Mouse (Mus musculus) heart, postnatal 0 days (tissue): ENCODE data around the gene Mettl21e. TPM values are rescaled to one million over a fixed set of nuclear protein-coding genes. Genes with fewer than 3 reads are reported as not detected.
A peak's percentile ranks its signal among the peaks of the same experiment; 100 is the strongest.

Experiments
- ATAC-seq: fragments of 200-750 bp; cut with Nextera tagmentation; 2 replicates; pipeline ENCODE4 v1.8.0; 2017; ENCODE audit warnings: low read depth, moderate number of reproducible peaks, moderate library complexity; ENCODE audit not compliant: insufficient read depth
- DNase-seq: peaks from one replicate; pipeline ENCODE4 v3.0.0-alpha.2; 2016; ENCODE audit warnings: low spot score
- H3K27ac ChIP-seq: fragments of 300-500 bp; sonication (generic); 2 replicates; pipeline ENCODE4 v1.5.1; 2014; ENCODE audit warnings: low read depth, mild to moderate bottlenecking
- H3K27me3 ChIP-seq: fragments of 300-500 bp; sonication (generic); 2 replicates; pipeline ENCODE4 v1.6.1; 2014; ENCODE audit warnings: low read length, mixed read lengths; ENCODE audit not compliant: control insufficient read depth, insufficient read depth
- H3K36me3 ChIP-seq: fragments of 300-500 bp; sonication (generic); replicated peaks from 2 replicates; pipeline ENCODE4 v1.6.1; 2014; ENCODE audit warnings: low read length, mixed read lengths; ENCODE audit not compliant: control insufficient read depth, insufficient read depth
- H3K4me1 ChIP-seq: fragments of 300-500 bp; sonication (generic); 2 replicates; pipeline ENCODE4 v1.6.1; 2014; ENCODE audit warnings: antibody characterized with exemption; ENCODE audit not compliant: control insufficient read depth, insufficient read depth
- H3K4me2 ChIP-seq: fragments of 300-500 bp; sonication (generic); 2 replicates; pipeline ENCODE4 v1.6.1; 2014; ENCODE audit warnings: low read depth, mild to moderate bottlenecking, low read length, moderate library complexity
- H3K4me3 ChIP-seq: fragments of 300-500 bp; sonication (generic); 2 replicates; pipeline ENCODE4 v1.5.1; 2014; ENCODE audit warnings: low read depth, low read length
- H3K9ac ChIP-seq: fragments of 300-500 bp; sonication (generic); replicated peaks from 2 replicates; pipeline ENCODE4 v1.6.1; 2014; ENCODE audit warnings: low read depth, low read length, mixed read lengths
- H3K9me3 ChIP-seq: fragments of 300-500 bp; sonication (generic); replicated peaks from 2 replicates; pipeline ENCODE4 v1.6.1; 2016; ENCODE audit warnings: low read length; ENCODE audit not compliant: control insufficient read depth
- CTCF ChIP-seq: IDR thresholded peaks from 2 replicates; pipeline ENCODE4 v1.5.1; 2016; ENCODE audit warnings: antibody characterized with exemption, control low read depth, low read depth
- EP300 ChIP-seq: IDR thresholded peaks from 2 replicates; pipeline ENCODE4 v1.6.1; 2016; ENCODE audit warnings: antibody characterized with exemption, low read depth
- WGBS: fragments of 180-500 bp; shearing (Covaris S2); extraction: QIAGEN DNeasy Blood & Tissue Kit; methylation state at CpG from one replicate; pipeline ENCODE4 v1.1.7; 2014; 5-methylcytosine and 5-hydroxymethylcytosine counted together
- polyA plus RNA-seq: library from polyadenylated mRNA; unstranded; fragments of >200 nt; fragmentation: Nextera tagmentation; extraction: Ambion mirVana; gene quantifications from 2 replicates; pipeline ENCODE4 v1.2.1, GENCODE M21; 2015
- total RNA-seq: library from RNA; depleted of rRNA; stranded (reverse); fragments of >200 nt; gene quantifications from 2 replicates; pipeline ENCODE4 v1.2.3, GENCODE M21; 2014; ENCODE audit warnings: low replicate concordance; rRNA removed

The Mettl21e gene
- total and polyA plus RNA-seq, 2 experiments from 2014 or later = 0.05 TPM; not detected in 1

DNA sequence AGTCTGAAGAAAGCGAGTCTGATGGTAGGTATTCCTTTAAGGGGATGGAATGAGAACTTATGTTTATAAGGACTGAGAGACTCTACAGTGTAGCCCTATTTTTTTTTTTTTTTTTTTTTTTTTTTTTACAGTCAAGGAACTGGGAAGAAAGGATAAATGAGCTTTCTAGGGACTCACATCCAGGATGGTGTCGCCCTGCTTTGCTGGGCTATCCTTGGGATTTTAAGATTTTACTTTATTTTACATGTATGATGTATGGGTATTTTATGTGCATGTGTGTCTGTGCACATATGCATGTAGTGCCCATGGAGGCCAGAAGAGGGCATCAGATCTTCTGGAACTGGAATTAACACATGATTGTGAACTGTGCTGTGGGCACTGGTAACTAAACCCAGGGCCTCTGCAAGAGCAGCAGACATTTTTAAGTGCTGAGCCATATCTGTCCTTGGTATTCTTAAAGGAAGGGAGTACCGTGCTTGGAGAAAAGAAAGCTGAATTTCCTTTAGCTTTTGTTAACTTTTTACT lies 50.8 kb downstream of the Mettl21e start:
- H3K4me1 ChIP-seq = no peaks in the 10 kb centered on the region
- peaks cover 73% of the 10 kb centered on the region for H3K36me3 ChIP-seq
- no peak overlapping the region for H3K4me3 ChIP-seq
- peaks cover 9% of the 10 kb centered on the region; the same call in 1 of the 2 replicates for H3K9me3 ChIP-seq
- 97% methylated on average over 3 of the region's 3 CpGs for WGBS
- TF ChIP-seq CTCF = no peak
- no peak for TF ChIP-seq EP300
- H3K9ac ChIP-seq = no peak overlapping the region
- no peak overlapping the region for H3K4me2 ChIP-seq
- DNase-seq = no peak
- H3K27ac ChIP-seq = no peak overlapping the region
- ATAC-seq = no peak
- no peaks in the 10 kb centered on the region for H3K27me3 ChIP-seq

GRCm38 (mm10) chr1:44162389-44162788 lies 56.4 kb downstream of the Mettl21e start:
- Histone ChIP-seq H3K4me2 (no peak overlapping the region), H3K4me1 (no peaks in the 10 kb centered on the region), H3K27me3 (no peaks in the 10 kb centered on the region), H3K36me3 (peaks cover 84% of the 10 kb centered on the region), H3K27ac (no peak overlapping the region), H3K4me3 (no peak overlapping the region), H3K9ac (no peak overlapping the region), H3K9me3 (no peaks in the 10 kb centered on the region)
- DNase-seq (no peak), ATAC-seq (no peak)
- WGBS = 77% methylated on average over 5 of the region's 5 CpGs
- TF ChIP-seq EP300 (no peak), CTCF (no peak)

GRCm38 (mm10) chr1:44161818-44162217 lies 56.9 kb downstream of the Mettl21e start:
- Histone ChIP-seq H3K36me3 (peaks cover 78% of the 10 kb centered on the region), H3K4me3 (no peak overlapping the region), H3K27me3 (no peaks in the 10 kb centered on the region), H3K4me1 (no peaks in the 10 kb centered on the region), H3K9ac (no peak overlapping the region), H3K27ac (no peak overlapping the region), H3K4me2 (no peak overlapping the region), H3K9me3 (no peaks in the 10 kb centered on the region)
- no peak for ATAC-seq
- no peak for DNase-seq
- TF ChIP-seq EP300 (no peak), CTCF (no peak)
- 91% methylated on average over 6 of the region's 6 CpGs for WGBS

GRCm38 (mm10) chr1:44158317-44158716 lies 60.4 kb downstream of the Mettl21e start:
- TF ChIP-seq EP300 (no peak), CTCF (no peak)
- WGBS = 87% methylated on average over 6 of the region's 6 CpGs
- no peak overlapping the region for H3K4me3 ChIP-seq
- H3K36me3 ChIP-seq = peaks cover 50% of the 10 kb centered on the region
- no peaks in the 10 kb centered on the region for H3K4me1 ChIP-seq
- H3K9me3 ChIP-seq = no peaks in the 10 kb centered on the region
- no peak overlapping the region for H3K9ac ChIP-seq
- no peak overlapping the region for H3K27ac ChIP-seq
- no peaks in the 10 kb centered on the region for H3K27me3 ChIP-seq
- H3K4me2 ChIP-seq = no peak overlapping the region
- ATAC-seq = no peak
- DNase-seq = no peak

DNA sequence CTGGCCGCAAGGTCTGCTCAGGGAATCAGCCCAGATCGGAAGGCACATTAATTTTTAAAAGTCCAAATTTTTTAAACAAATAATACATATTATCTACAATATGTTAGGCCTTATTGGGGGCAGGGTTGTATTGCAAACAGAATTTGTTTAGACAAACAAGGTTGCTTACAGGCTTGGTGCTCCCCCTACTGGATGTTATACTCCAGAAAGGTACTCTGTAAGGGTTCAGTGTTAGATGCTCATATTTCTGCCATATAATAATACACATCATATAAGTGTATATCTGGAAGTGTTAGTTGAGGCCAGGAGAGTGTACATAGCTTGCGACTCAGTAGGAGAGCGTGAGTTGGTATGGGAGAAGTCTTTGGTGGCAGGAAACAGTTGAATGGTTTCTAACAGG lies 63.5 kb downstream of the Mettl21e start:
- Histone ChIP-seq H3K36me3 (peaks cover 25% of the 10 kb centered on the region), H3K9me3 (no peaks in the 10 kb centered on the region), H3K9ac (no peak overlapping the region), H3K27me3 (no peaks in the 10 kb centered on the region), H3K27ac (no peak overlapping the region), H3K4me3 (no peak overlapping the region), H3K4me2 (no peak overlapping the region), H3K4me1 (no peaks in the 10 kb centered on the region)
- DNase-seq (no peak), ATAC-seq (no peak)
- TF ChIP-seq CTCF (peak; percentile 12; the same call in 1 of the 2 replicates), EP300 (no peak)
- WGBS = 96% methylated on average over 4 of the region's 4 CpGs

Other genes with a start within 250 kb of the Mettl21e start
- not detected in 2 replicates for gene Mettl21c, start 198.9 kb downstream of the Mettl21e start, total RNA-seq
- gene Mettl21c, start 198.9 kb downstream of the Mettl21e start, polyA plus RNA-seq = 0.29 and 0.40 TPM in 2 replicates
- not detected in 2 replicates for gene Gm8251, start 157.0 kb downstream of the Mettl21e start, total RNA-seq
- not detected in 2 replicates for gene Gm8251, start 157.0 kb downstream of the Mettl21e start, polyA plus RNA-seq
- gene Tex30, start 116.5 kb downstream of the Mettl21e start, total RNA-seq = 17.7 and 54.1 TPM in 2 replicates
- gene Tex30, start 116.5 kb downstream of the Mettl21e start, polyA plus RNA-seq = 35.5 and 42.7 TPM in 2 replicates
- gene Kdelc1, start 100.2 kb downstream of the Mettl21e start, total RNA-seq = 14.2 and 20.2 TPM in 2 replicates
- gene Kdelc1, start 100.2 kb downstream of the Mettl21e start, polyA plus RNA-seq = 25.4 and 30.2 TPM in 2 replicates
- 5.1 and 20.2 TPM in 2 replicates for gene Bivm, start 100.0 kb downstream of the Mettl21e start, total RNA-seq
- 9.2 and 9.9 TPM in 2 replicates for gene Bivm, start 100.0 kb downstream of the Mettl21e start, polyA plus RNA-seq
- gene Ercc5, start 71.2 kb downstream of the Mettl21e start, total RNA-seq = 12.1 and 39.8 TPM in 2 replicates
- gene Ercc5, start 71.2 kb downstream of the Mettl21e start, polyA plus RNA-seq = 9.3 and 10.7 TPM in 2 replicates